Mouse (Mus musculus) MEL-GATA-1-ER (cell line): Measurements from ENCODE around the gene Mpped1.

Experiments
- DNase-seq: peaks from one replicate; pipeline ENCODE4 v3.0.0-alpha.2; 2012; ENCODE audit warnings: low read depth; ENCODE audit errors: extremely low read depth

Mpped1 gene

DNA sequence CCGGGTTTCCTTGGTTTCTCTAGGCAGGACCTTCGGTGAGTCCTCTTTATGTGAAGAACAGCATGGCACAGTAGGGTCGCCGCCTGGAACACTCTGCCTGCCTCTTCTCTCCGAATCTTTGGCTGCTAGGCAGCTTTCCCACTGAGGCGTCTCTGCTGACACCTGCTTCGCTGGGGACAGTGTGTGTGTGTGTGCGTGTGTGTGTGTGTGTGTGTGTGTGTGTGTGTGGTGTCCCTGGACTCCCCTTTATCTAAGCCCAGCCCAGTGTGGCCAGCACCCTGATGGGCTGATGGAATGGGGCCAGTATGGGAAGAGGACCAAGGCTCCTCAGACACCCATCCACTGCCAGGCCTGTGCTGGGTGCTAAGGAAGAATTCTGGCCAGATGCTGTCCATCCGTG, 9.8 kb downstream of the Mpped1 start:
- DNase-seq: no peak

DNA sequence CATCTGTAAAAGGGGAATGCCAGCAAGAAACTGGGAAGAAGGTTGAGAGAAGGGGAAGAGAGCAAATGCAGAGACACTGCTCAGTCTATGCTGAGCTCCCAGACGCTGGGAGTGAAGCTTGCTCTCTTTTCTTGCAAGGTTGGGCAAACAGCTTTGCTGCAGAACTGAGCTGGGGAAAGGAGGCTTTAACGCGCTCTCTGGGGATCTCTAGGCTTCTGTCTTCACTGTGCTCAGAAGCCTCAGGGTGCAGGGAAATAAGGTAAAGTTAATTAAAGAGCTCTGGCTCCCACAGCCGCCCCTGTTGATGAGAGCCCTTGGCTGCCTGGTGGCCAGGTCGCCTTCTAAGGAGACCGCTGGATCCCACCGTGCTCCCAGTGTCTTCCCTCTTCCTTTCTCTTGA, 17.7 kb downstream of the Mpped1 start:
- DNase-seq: no peak

DNA sequence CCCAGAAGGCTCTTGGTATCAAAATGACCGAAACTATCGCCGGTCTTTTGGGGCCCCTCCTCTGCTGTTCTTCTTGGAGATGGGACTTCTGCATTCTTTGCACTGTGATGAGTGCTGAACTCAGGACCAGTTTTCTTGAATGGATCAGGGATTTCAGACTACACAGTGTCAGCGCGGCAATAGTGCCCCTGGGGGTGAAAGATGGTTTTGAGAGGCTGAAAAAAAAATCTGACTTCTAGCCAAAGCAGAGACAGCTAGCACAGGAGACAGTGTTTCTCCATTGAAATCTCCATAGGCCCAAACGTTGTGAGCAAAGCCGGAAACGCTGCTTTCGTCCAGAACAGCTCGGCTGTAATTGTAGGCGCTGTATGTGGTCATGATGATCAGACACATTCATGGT, 19.7 kb downstream of the Mpped1 start:
- DNase-seq: no peak

- no peak for DNase-seq
These were observed 21.7 kb downstream of the Mpped1 start for GRCm38 (mm10) chr15:83801011-83801410.

- no peak for DNase-seq
These were observed 34.8 kb downstream of the Mpped1 start for GRCm38 (mm10) chr15:83814106-83814505.

- no peak for DNase-seq
These were observed 48.7 kb downstream of the Mpped1 start for GRCm38 (mm10) chr15:83828011-83828410.

DNA sequence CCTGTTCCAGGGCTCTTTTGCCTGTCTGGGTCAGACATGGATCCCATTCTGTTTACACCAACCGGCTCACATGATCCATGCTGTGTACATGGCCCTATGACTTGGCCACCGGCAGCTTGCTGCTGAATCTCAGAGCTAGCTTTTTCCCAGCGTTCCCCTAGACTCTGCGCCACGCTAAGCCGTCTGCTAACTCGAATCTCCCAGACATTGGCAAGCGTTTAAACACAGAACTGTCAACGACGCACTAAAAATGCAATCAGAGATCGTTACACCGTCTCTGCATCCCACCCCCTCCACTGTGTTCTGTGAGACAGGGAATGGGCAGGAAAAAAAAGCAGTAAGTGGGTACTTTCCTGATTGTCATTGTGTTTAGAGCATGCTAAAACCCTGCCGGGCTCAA, 50.0 kb downstream of the Mpped1 start:
- no peak for DNase-seq

- no peak for DNase-seq
These were observed 53.0 kb downstream of the Mpped1 start for GRCm38 (mm10) chr15:83832265-83832664.

GRCm38 (mm10) chr15:83840950-83841719, 61.9 kb downstream of the Mpped1 start:
- DNase-seq: no peak

- DNase-seq: no peak
These were observed 63.2 kb downstream of the Mpped1 start for GRCm38 (mm10) chr15:83842419-83842818.

DNA sequence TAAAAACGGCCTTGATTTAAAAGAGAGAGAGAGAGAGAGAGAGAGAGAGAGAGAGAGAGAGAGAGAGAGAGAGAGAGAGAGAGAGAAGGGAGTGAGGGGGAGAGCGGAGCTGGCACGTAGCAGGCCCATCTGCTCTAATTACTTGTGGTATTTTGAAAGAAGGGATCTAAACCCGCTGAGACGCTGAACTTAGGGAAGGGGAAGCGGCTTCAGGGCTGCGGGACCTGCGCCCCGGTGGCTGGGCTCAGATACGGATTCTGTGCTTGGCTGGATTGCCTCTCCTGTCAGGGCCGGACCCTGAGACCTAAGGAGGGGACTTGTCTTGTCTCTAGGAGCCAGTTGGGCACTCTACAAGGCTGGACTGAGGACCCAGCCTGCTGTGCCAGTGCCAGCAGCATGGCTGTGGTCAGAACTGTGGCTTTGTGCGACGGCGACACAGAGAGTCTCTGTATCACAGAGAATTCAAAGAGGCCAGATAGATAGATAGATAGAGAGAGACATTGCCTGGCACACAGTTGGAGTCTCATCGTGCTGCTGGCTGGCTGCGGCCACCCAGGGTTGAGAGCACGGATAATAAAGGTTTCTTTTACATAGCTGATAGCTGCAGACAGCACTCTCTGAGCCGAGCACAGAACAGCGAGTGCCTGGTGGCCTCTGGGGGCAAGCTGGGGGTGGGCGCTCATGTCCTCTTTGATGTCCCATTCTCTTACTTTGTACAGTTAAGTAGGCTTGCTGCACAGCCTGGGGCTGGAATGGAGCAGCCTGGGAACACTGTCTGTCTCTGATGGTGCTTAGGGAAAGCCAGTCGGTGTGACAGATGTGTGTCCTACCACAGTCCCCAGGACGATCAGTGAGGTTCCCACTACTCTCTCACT, 63.9 kb downstream of the Mpped1 start:
- no peak for DNase-seq

GRCm38 (mm10) chr15:83845734-83846133, 66.5 kb downstream of the Mpped1 start:
- no peak for DNase-seq

- no peak for DNase-seq
These were observed 67.3 kb downstream of the Mpped1 start for GRCm38 (mm10) chr15:83846592-83846991.

DNA sequence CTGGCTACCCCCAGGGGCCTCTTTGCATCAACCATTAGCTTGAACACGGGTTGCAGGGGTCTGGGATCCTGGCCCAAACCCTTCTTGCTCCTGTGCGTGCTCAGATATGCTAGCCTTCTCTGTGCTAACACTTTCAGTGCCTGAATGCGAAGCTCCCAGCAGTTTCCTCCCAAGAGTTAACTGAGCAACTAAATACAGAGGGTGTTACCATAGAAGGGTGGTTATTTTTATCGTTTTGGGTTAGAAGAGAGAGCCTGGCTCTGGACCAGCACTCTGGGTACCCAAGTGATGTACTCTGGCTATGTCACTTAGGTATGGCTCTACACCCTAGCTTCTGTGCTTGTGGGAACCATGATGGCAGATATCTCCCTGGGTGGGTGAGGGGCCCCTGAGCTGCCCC, 68.2 kb downstream of the Mpped1 start:
- no peak for DNase-seq

GRCm38 (mm10) chr15:83848193-83848592, 68.9 kb downstream of the Mpped1 start:
- no peak for DNase-seq

DNA sequence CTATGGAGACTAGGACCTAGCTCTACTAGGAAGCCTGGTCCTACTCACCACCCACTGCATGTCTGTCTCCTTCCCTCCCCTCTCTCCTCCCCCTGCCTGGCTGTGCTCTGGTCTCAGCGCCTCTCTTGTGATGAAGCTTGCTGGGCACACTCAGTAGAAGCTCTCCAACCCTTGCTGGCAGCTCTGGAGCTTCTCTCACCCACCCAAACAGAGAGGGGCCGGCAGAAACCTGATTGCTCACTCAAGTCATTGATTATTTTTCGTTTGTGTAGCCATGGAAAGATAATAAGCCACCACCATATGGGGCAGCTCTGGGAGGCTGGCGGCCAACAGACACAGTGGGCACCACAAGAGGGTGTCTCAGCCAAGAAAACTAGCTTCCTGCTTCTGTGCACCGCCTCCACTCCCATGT, 74.1 kb downstream of the Mpped1 start:
- no peak for DNase-seq

GRCm38 (mm10) chr15:83857129-83857528, 77.9 kb downstream of the Mpped1 start:
- no peak for DNase-seq

- DNase-seq: no peak
These were observed 86.4 kb downstream of the Mpped1 start for GRCm38 (mm10) chr15:83865626-83866025.

- no peak for DNase-seq
These were observed 91.7 kb downstream of the Mpped1 start for GRCm38 (mm10) chr15:83870936-83871335.

DNA sequence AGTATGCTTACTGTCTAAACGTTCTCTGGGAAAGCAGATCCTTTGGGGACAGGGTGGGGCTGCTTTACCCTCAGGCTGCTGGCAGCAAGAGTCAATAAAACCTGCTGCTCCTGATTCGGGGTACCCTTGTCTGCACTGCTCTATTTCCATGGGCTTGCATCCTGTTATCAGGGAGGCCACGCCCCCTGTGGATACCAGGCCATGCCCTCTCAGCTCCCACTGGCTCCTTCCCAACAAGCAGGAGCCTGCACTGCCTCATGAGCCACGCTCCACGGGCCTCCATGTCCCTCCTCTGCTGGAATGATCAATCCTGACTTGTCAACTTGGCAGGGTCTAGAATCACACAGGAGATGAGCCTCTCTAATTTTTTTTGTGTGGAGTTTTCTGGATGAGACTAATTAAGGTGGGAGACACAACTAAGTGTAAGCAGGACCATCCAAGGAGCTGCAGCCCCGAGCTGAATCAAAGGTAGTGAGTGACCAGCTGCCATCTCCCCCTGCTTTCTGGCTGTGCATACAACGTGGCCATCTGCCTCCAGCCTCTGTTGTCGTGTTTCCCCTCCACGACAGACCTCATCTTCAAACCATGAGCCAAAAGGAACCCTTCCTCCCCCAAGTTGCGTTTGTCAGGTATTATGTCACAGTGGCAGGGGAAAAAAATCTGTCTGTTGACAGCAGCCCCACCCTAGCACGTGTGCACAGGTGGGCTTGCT, 98.0 kb downstream of the Mpped1 start:
- no peak for DNase-seq

GRCm38 (mm10) chr15:83877898-83878297, 98.6 kb downstream of the Mpped1 start:
- no peak for DNase-seq

- no peak for DNase-seq
These were observed 100.6 kb downstream of the Mpped1 start for GRCm38 (mm10) chr15:83879845-83880244.
